Mouse (Mus musculus) cerebellum, adult 18-20 months (tissue): ENCODE data around the gene Gm572.
A peak's percentile ranks its signal among the peaks of the same experiment; 100 is the strongest.

Source experiments
- DNase-seq, 2 experiments: peaks; one replicate each; pipeline ENCODE4 v3.0.0; 2021

The Gm572 gene

GRCm38 (mm10) chr4:148625756-148626622 is 17.1 kb upstream of the Gm572 start:
- peak; percentile 26 to 41 for DNase-seq

- peak; percentile 95 to 97 for DNase-seq
Measured at GRCm38 (mm10) chr4:148626623-148627185, 16.4 kb upstream of the Gm572 start, which contains the start of gene Tardbp. TSS of gene Tardbp (minus strand) at chr4:148627019.

- no peak for DNase-seq
Measured at GRCm38 (mm10) chr4:148627246-148627645, 15.9 kb upstream of the Gm572 start.

- no peak for DNase-seq
Measured at GRCm38 (mm10) chr4:148632013-148632692, 11.0 kb upstream of the Gm572 start.

- DNase-seq, result no peak
Measured at GRCm38 (mm10) chr4:148633395-148634061, 9.6 kb upstream of the Gm572 start.

GRCm38 (mm10) chr4:148635309-148635708 is 7.8 kb upstream of the Gm572 start:
- no peak for DNase-seq

- no peak for DNase-seq
Measured at GRCm38 (mm10) chr4:148638302-148638701, 4.8 kb upstream of the Gm572 start.

- no peak for DNase-seq
Measured at GRCm38 (mm10) chr4:148639455-148639854, 3.7 kb upstream of the Gm572 start.

- no peak for DNase-seq
Measured at GRCm38 (mm10) chr4:148641121-148641520, 2.0 kb upstream of the Gm572 start.

- DNase-seq, result peak; percentile 74 to 79
Measured at GRCm38 (mm10) chr4:148644157-148644511, 1.0 kb downstream of the Gm572 start.

GRCm38 (mm10) chr4:148644926-148645325 is 1.8 kb downstream of the Gm572 start:
- DNase-seq, result no peak

- DNase-seq, result peak; percentile 70 to 72
Measured at GRCm38 (mm10) chr4:148646616-148647015, 3.5 kb downstream of the Gm572 start.

GRCm38 (mm10) chr4:148649309-148649708 is 6.2 kb downstream of the Gm572 start:
- no peak for DNase-seq

GRCm38 (mm10) chr4:148651045-148651444 is 7.9 kb downstream of the Gm572 start:
- peak; percentile 74 to 80 for DNase-seq

- DNase-seq, result peak; percentile 12 to 44
Measured at GRCm38 (mm10) chr4:148654701-148655398, 11.7 kb downstream of the Gm572 start.

- no peak for DNase-seq
Measured at GRCm38 (mm10) chr4:148656691-148657258, 13.7 kb downstream of the Gm572 start.

- DNase-seq, result no peak
Measured at GRCm38 (mm10) chr4:148657776-148658175, 14.7 kb downstream of the Gm572 start.

- no peak for DNase-seq
Measured at GRCm38 (mm10) chr4:148660174-148660573, 17.1 kb downstream of the Gm572 start.

GRCm38 (mm10) chr4:148662168-148662965 is 19.2 kb downstream of the Gm572 start:
- peak; percentile 68 to 74 for DNase-seq

- no peak for DNase-seq
Measured at GRCm38 (mm10) chr4:148663326-148663725, 20.2 kb downstream of the Gm572 start.

- no peak for DNase-seq
Measured at GRCm38 (mm10) chr4:148664021-148664420, 20.9 kb downstream of the Gm572 start.
